9 mouse cellular contexts compared by ENCODE assay signal in genomic region chr6:5858901-5859598, GRCm38 (mm10).
DNase-seq lines count a peak whose midpoint lies in the region; ATAC-seq and TF ChIP-seq lines count a peak whose summit lies in the region.
"Had no signal": no experiment of that assay in that cellular context is flagged by ENCODE, and none has a peak within 500 bp of the region (broad histone marks: within the 10 kb centered on the region; RNA-seq: fewer than 3 reads in every experiment).

No protein-coding gene starts in this region.

- no peaks in the 10 kb centered on the region for H3K9me3 ChIP-seq in kidney, embryonic 14.5 days (ENCODE audit: control insufficient read depth, low read length)
- no peaks in the 10 kb centered on the region for H3K9me3 ChIP-seq in hindbrain, postnatal 0 days (ENCODE audit: low read length)
- H3K9me3 ChIP-seq in midbrain, embryonic 15.5 days: no peaks in the 10 kb centered on the region
- H3K9me3 ChIP-seq: G1E had no signal

- H3K27ac ChIP-seq in kidney, embryonic 14.5 days (ENCODE audit: low read depth, low read length): no peak overlapping the region
- H3K27ac ChIP-seq in hindbrain, postnatal 0 days: no peak overlapping the region
- H3K27ac ChIP-seq in midbrain, embryonic 15.5 days: no peak overlapping the region

- ATAC-seq in kidney, embryonic 14.5 days (ENCODE audit: low FRiP score, low TSS enrichment): peak; percentile 76
- peak; percentile 56 for ATAC-seq in hindbrain, postnatal 0 days
- ATAC-seq in midbrain, embryonic 15.5 days (replicated peaks): peak; percentile 80

- peaks cover 6% of the 10 kb centered on the region; the same call in 1 of the 2 replicates for H3K4me1 ChIP-seq in kidney, embryonic 14.5 days (ENCODE audit: control insufficient read depth, insufficient read depth, low read length)
- H3K4me1 ChIP-seq in hindbrain, postnatal 0 days (ENCODE audit: insufficient read depth, low read length): no peaks in the 10 kb centered on the region
- peaks cover 5% of the 10 kb centered on the region for H3K4me1 ChIP-seq in midbrain, embryonic 15.5 days

- 46% methylated on average over 20 of the region's 20 CpGs for WGBS in kidney, embryonic 14.5 days
- WGBS in hindbrain, postnatal 0 days: 20% methylated on average over 20 of the region's 20 CpGs
- 55% methylated on average over 20 of the region's 20 CpGs for WGBS in midbrain, embryonic 15.5 days

- H3K4me2 ChIP-seq in kidney, embryonic 14.5 days (replicated peaks; ENCODE audit: low read depth, low read length): peak overlapping the region; percentile 26; the same call in 1 of the 2 replicates
- peak overlapping the region; percentile 45 for H3K4me2 ChIP-seq in hindbrain, postnatal 0 days (ENCODE audit: low read depth, low read length)
- H3K4me2 ChIP-seq in midbrain, embryonic 15.5 days: peak overlapping the region; percentile 31

- no peak for DNase-seq in kidney, adult 18-20 months
- DNase-seq in embryo, embryonic 11 days: peak; percentile 40
- peak; percentile 20 for DNase-seq in hindbrain, postnatal 0 days (ENCODE audit: low spot score)
- DNase-seq in thymus, adult 18-20 months: no peak
- DNase-seq in adrenal gland, postnatal 4 days (ENCODE audit: low spot score in 2 of 2): no peak
- no peak for DNase-seq in spleen, postnatal 14 days (ENCODE audit: low spot score in 2 of 2)

- H3K27me3 ChIP-seq in kidney, embryonic 14.5 days (ENCODE audit: control insufficient read depth, insufficient read depth, low read length): no peaks in the 10 kb centered on the region; the same call in 1 of the 2 replicates
- H3K27me3 ChIP-seq in hindbrain, postnatal 0 days (ENCODE audit: insufficient read depth, low read length): no peaks in the 10 kb centered on the region
- no peaks in the 10 kb centered on the region for H3K27me3 ChIP-seq in midbrain, embryonic 15.5 days (replicated peaks)

- H3K4me3 ChIP-seq in kidney, embryonic 14.5 days (ENCODE audit: low read length): peak overlapping the region; percentile 10; the same call in 1 of the 2 replicates
- H3K4me3 ChIP-seq in hindbrain, postnatal 0 days (ENCODE audit: low read length): peak overlapping the region; percentile 19
- H3K4me3 ChIP-seq in midbrain, embryonic 15.5 days: no peak overlapping the region

- TF ChIP-seq CTCF in hindbrain, postnatal 0 days (IDR thresholded peaks at IDR 0.05; ENCODE audit: low read depth): no peak

- no peak overlapping the region for H3K9ac ChIP-seq in kidney, embryonic 14.5 days (ENCODE audit: low read depth, low read length)
- H3K9ac ChIP-seq in hindbrain, postnatal 0 days (replicated peaks; ENCODE audit: low read length): no peak overlapping the region
- H3K9ac ChIP-seq in midbrain, embryonic 15.5 days: no peak overlapping the region

- no peaks in the 10 kb centered on the region for H3K36me3 ChIP-seq in kidney, embryonic 14.5 days (ENCODE audit: control insufficient read depth, insufficient read depth, low read length)
- no peaks in the 10 kb centered on the region for H3K36me3 ChIP-seq in hindbrain, postnatal 0 days (ENCODE audit: insufficient read depth, low read length)
- H3K36me3 ChIP-seq in midbrain, embryonic 15.5 days (replicated peaks): no peaks in the 10 kb centered on the region
- H3K36me3 ChIP-seq: G1E had no signal

Comparison
In these comparisons a context has a peak if more than half of its experiments do, and no peak if none do; other contexts are left out.
1. DNase-seq: peak in embryo, embryonic 11 days (single experiment) and hindbrain, postnatal 0 days (single experiment); none in kidney, adult 18-20 months (single experiment), thymus, adult 18-20 months (0 of 2), adrenal gland, postnatal 4 days (0 of 2) and spleen, postnatal 14 days (0 of 2).
2. Peak in every context shown above with its lines, with median percentiles within 50 percentile points of each other: ATAC-seq and H3K4me2 ChIP-seq.